31 mouse cellular contexts compared by ENCODE assay signal in the genomic region with DNA sequence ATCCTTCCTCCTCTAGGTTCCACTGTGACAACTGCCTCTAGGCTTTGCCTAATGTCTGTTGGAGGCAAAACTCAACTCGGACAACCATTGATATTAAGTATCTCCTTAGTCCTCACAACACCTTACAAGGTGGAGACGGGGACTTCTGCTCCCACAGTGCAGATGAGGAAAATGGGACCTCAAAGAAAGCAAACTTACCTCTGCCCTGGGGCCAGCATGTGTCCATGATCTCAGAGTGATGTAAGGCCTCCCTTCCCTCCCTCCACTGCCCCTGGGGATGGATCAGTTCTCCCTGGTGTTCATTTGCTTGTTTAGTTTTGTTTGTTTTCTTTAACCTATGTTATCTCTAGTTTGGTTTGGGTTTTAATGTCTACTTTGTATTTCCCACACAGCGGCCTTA. TPM values are rescaled to one million over a fixed set of nuclear protein-coding genes. Genes with fewer than 3 reads are reported as not detected.
"Had no signal": no experiment of that assay in that cellular context is flagged by ENCODE, and none has a peak within 500 bp of the region (broad histone marks: within the 10 kb centered on the region; RNA-seq: fewer than 3 reads in every experiment).

No protein-coding gene starts in this region.

- H3K27me3 ChIP-seq: limb, embryonic 12.5 days; limb, embryonic 13.5 days; limb, embryonic 15.5 days; liver, embryonic 12.5 days; liver, embryonic 13.5 days; liver, embryonic 15.5 days; lung, embryonic 15.5 days; megakaryocyte, embryonic 14.5 days; midbrain, embryonic 12.5 days; midbrain, embryonic 13.5 days; midbrain, embryonic 15.5 days; neural tube, embryonic 12.5 days had no signal

- DNase-seq: left cerebral cortex, postnatal 4 days; liver; liver, embryonic 13.5 days; liver, postnatal 0 days; lung, adult 18-20 months; lung, adult 2 months; lung, embryonic 14.5 days; lung, postnatal 10 days; lung, postnatal 14 days; lung, postnatal 36 days; lung, postnatal 4 days; midbrain, embryonic 14.5 days had no signal

- H3K9ac ChIP-seq: limb, embryonic 12.5 days; limb, embryonic 13.5 days; limb, embryonic 15.5 days; liver, embryonic 12.5 days; liver, embryonic 13.5 days; liver, embryonic 14.5 days; liver, embryonic 15.5 days; liver, postnatal 0 days; lung, embryonic 14.5 days; lung, embryonic 15.5 days; midbrain, embryonic 12.5 days; midbrain, embryonic 13.5 days; midbrain, embryonic 15.5 days; neural tube, embryonic 12.5 days had no signal

- H3K27ac ChIP-seq: limb, embryonic 10.5 days; limb, embryonic 12.5 days; limb, embryonic 13.5 days; limb, embryonic 15.5 days; liver, embryonic 12.5 days; liver, embryonic 13.5 days; liver, embryonic 14.5 days; liver, embryonic 15.5 days; lung, embryonic 15.5 days; macrophage; midbrain, embryonic 12.5 days; midbrain, embryonic 13.5 days; midbrain, embryonic 15.5 days; neural tube, embryonic 12.5 days had no signal

- H3K4me3 ChIP-seq: limb, embryonic 10.5 days; limb, embryonic 12.5 days; limb, embryonic 13.5 days; limb, embryonic 15.5 days; liver, embryonic 12.5 days; liver, embryonic 13.5 days; liver, embryonic 15.5 days; lung, embryonic 15.5 days; megakaryocyte, embryonic 14.5 days; midbrain, embryonic 12.5 days; midbrain, embryonic 13.5 days; midbrain, embryonic 15.5 days; myocyte; neural tube, embryonic 12.5 days had no signal

- H3K4me2 ChIP-seq: limb, embryonic 12.5 days; limb, embryonic 13.5 days; limb, embryonic 15.5 days; liver, embryonic 11.5 days; liver, embryonic 12.5 days; liver, embryonic 13.5 days; liver, embryonic 15.5 days; lung, embryonic 14.5 days; lung, embryonic 15.5 days; midbrain, embryonic 12.5 days; midbrain, embryonic 13.5 days; midbrain, embryonic 15.5 days; neural tube, embryonic 12.5 days had no signal

- H3K4me1 ChIP-seq: liver, embryonic 12.5 days; liver, embryonic 13.5 days; liver, embryonic 15.5 days; lung, embryonic 15.5 days; midbrain, embryonic 12.5 days; midbrain, embryonic 13.5 days; midbrain, embryonic 15.5 days; neural tube, embryonic 12.5 days had no signal

- H3K36me3 ChIP-seq: limb, embryonic 10.5 days; limb, embryonic 12.5 days; limb, embryonic 13.5 days; limb, embryonic 15.5 days; liver, embryonic 12.5 days; liver, embryonic 13.5 days; liver, embryonic 15.5 days; lung, embryonic 15.5 days; midbrain, embryonic 12.5 days; midbrain, embryonic 13.5 days; midbrain, embryonic 15.5 days; neural tube, embryonic 12.5 days had no signal

- H3K9me3 ChIP-seq: limb, embryonic 10.5 days; limb, embryonic 12.5 days; limb, embryonic 13.5 days; limb, embryonic 15.5 days; liver, embryonic 12.5 days; liver, embryonic 13.5 days; liver, embryonic 15.5 days; lung, embryonic 15.5 days; megakaryocyte, embryonic 14.5 days; midbrain, embryonic 12.5 days; midbrain, embryonic 13.5 days; midbrain, embryonic 15.5 days; neural tube, embryonic 12.5 days had no signal

- ATAC-seq: liver, embryonic 12.5 days; liver, postnatal 0 days; lung, postnatal 0 days; midbrain, embryonic 13.5 days; midbrain, embryonic 15.5 days; midbrain, embryonic 16.5 days had no signal

RNA-seq across cellular contexts. Expression of gene Epsti1, which starts 1.5 kb away (rescaled TPM):
- polyA plus RNA-seq: midbrain, embryonic 16.5 days; neural tube, embryonic 11.5 days had no signal
